Mouse (Mus musculus) embryo, embryonic 9.5 days (tissue): ENCODE measurements around the gene Tnrc6c.

ENCODE experiments used
- DNase-seq: peaks from one replicate; pipeline ENCODE4 v3.0.0-alpha.2; 2017; ENCODE audit errors: extremely low spot score

Tnrc6c gene

DNA sequence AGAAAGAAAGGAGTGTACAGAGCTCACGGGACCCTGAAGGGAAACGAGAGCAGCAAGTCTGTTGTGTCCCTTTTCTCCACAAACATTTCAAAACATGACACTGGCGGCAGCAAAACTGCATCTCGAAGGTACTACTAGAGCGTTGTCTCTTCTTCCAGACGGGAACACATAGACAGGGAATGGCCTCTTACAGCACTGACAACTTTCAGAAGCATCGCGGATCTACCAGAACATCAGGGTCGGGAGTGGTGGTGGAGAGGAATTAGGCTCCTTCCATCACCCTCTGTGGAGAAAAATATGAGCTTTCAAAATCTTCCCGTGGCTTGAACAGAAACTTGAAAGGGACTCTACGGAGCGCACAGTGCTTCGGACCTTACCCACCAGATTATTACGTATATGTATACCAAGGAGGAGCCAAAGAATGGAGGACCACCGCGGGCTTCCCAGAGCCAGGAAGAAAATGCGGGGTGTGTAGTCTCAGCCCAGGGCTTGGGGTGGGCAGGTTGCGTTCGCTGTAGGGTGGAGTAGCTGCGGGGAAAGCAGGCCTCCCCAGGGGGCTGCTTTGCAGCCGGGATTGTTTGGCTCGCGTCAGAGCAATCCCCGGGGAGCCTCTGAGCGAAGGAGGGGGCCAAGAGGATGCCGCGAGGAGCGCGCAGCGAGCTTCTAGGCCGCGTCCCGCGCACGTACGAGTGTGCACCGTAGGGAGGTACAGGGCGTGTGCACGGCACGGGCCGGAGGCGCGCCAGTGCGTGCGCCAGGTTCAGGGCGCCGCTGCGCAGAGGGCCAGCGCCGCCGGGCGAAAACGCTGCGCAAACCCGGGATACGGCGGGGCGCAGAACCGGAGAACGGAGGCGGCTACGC, at the start of gene Tnrc6c:
Tnrc6c (plus strand) TSS at position 799 of the 861 bp plus-strand sequence.
- DNase-seq: no peak

DNA sequence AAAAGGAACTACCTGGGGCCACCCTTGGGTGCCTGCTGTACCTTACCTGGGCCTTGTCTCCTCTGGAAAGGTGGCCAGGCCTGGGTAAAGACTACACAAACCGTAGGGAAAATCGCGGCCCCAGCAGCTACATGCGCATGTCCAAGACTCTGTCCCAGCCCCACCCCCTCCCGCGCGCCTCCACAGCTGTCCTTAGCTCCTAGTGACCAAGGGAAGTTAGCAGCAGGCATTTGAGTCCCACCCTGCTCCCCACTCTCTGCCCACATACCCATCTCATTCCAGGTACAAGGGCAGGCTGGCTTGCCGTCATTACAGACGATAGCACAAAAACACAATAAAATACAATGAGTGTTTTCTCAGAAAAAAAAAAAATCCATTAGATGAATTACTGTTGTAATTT, 48.0 kb upstream of the Tnrc6c start:
- DNase-seq: no peak

DNA sequence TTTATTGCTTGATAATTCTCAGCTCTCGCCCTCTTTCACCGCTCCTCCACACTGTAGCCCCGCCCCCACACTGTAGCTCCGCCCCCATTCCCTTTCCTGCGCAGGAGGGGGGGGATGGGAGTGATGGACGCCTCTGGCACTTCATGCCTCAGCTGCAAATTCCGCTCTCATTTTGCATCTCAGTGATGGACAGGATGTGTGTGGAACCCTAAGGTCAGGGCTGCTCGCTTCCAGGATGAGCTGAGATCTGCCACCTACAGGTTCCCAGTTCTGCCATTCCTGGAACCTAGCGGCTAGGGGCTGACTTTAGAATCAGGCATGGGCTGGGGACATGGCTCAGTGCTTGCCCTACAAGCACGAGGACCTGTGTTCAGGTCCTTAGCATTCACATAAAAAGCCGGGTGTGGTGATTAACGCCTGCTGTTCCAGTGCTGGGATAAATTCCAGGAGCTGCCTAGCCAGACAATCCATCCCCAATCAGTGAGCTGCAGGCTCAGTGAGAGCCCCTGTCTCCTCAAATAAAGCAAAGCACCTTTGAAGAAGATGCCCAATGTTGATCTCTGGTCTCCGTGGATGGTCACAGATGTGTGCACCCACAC, 47.4 kb upstream of the Tnrc6c start:
- peak; percentile 80 for DNase-seq

DNA sequence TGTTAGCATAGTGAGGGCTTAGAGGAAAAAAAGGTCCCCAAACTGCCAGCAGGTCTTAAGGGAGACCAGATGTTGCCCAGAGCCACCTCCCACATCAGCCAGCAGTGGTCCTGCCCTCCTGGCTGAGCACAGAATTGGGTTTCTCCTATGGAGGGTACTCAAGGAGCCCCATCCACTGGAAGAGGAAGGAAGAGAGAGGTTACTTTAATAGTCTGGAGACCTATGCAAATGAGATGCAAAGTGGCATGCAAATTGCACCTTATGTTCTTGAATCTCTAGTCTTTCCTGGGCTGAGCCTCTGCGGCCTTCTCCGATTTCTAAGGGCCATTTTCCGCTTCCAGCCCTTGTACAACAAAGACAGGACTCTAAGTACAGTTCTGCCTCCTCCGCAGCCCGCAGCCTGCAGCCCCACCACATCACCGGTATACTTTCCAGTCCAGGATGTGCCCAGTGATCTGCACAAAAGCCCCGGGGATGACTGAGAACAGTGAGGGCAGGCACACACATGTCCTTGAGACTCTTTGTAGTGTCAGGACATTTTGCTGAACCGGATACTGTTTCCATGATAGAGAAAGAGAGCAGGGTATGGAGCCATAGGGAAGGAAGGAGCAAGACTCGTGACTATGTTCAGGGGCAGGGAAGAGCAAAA, 45.8 kb upstream of the Tnrc6c start:
- no peak for DNase-seq

DNA sequence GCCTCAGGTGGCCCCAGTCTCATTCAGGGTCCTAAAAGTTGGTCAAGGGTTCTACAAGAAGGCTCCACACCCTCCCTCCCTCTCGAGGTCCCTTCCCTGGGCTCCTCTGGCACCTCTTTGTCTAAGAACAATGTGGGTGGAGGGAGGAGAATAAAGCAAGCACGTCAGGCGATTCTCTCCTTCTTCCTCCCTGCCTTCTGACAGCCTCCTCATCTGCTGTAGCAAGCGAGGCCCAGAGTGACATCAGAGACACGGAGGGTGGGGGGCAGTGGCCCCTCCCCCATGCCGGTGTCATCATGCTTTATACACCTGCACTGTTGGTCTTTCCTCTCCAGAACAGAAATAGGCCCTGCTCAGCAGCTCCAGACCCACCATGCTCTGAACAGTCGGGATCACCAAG, 45.1 kb upstream of the Tnrc6c start:
- no peak for DNase-seq

DNA sequence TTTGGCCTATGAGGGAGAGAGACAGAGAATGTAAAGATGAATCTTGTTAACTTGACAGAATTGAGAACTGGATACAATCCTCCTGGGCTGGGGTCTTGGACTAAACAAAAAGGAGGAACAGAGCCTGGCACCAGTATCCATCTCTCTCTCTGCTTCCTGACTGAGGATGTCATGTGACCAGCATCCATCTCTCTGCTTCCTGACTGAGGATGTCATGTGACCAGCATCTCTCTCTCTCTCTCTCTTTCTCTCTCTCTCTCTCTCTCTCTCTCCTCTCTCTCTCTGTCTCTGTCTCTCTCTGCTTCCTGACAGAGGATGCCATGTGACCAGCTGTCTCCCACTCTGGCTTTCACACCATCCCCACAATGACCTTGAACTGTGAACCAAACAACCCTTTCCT, 43.5 kb upstream of the Tnrc6c start:
- DNase-seq: no peak

DNA sequence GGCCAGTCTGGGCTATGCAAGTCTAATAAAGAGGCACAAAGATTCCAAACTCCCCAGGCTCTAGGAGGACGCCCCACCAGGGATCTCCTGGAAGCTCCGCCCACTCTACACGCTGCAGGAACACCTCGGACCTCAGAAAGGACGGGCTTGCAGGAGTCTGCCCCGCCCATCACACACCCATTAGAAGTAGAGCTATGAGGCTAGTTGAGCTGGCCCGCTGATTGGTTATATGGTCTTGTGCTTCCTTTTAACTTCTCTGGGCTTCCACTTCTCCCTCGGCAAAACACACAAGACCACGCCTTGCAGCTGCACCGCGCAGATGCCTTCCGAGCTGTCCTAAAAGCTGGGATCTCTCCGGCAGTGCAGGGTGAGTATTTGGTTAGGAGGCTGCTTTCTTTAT, 43.0 kb upstream of the Tnrc6c start:
- DNase-seq: peak; percentile 40

DNA sequence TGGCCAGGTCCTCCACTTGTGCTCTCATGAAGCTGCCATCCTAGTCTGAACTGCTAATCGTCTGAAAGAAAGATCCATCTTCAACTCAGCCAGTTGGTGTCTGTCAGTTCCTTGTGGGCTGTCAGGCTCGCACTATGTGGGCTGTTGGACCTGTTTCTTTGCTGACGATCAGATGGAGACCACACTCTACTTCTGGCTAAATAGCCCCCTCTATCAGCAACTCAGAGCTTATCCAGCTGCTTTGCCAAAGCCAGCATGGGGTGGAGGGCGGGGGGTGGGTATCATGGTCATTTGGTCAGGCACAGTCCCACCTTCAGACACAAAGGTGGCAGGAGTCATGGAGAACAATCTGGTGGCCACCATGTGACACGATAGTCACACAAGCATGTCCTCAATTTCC, 42.2 kb upstream of the Tnrc6c start:
- DNase-seq: no peak

DNA sequence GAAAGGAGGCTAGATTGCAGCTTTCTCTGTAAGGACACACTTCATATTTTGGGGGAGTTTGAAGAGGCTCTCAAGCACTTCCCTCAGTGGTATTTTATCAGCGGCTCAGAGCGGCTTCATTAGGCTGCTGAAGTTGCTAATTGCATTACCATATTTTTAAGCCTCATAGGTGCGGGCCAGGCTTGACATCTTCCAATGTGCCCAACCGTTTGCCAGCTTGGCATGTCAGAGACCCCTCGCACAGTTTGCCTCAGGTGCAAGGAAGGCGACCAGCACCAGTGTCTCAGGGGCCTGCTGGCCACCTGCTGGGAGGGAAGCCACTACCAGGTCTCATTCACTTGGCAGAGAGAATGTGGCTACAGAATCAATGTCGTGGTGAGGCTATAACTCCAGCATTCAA, 41.2 kb upstream of the Tnrc6c start:
- DNase-seq: no peak

DNA sequence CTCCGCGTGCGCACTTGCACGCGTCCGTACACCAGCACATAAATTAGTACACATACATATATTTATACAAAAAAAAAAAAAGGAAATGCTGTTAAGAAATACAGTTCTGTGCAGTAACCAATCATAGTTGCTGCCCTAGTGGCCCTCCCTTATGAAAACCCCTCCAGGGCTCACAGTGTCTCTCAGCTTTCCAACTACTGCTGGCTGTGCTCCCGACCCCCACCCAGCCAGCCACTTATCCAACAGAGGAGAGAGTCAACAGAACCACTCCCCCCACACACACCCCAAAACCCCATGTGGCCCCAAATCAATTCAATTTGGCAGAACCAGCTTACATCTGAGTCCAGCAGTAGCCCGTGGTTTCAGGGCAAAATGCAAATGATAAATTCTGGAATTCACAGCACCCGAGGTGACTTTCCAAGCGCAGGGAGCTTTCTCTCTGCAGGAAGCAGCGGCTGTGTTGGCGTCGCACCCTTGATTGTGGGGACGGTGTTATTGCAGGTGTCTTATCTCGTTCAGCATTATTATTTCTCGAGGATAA, 36.7 kb upstream of the Tnrc6c start:
- no peak for DNase-seq

DNA sequence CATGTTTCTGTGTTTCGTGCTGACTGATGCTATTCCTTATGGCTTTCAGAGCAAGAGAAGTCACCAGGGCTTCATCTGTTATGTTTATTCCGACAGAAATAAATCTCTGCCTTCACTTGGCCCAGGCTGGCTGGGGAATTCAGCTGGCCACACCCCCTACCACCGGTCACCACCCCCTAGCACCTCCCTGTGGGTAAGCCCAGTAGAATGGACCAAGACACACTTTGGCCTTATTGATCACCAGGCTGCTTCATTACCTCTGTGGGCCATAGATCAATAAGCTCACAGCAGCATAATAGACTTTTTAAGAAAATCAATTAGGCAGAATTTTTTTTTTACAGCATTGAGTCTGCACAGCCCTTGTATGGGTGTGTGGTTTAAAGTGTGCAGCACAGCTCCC, 35.9 kb upstream of the Tnrc6c start:
- DNase-seq: no peak

DNA sequence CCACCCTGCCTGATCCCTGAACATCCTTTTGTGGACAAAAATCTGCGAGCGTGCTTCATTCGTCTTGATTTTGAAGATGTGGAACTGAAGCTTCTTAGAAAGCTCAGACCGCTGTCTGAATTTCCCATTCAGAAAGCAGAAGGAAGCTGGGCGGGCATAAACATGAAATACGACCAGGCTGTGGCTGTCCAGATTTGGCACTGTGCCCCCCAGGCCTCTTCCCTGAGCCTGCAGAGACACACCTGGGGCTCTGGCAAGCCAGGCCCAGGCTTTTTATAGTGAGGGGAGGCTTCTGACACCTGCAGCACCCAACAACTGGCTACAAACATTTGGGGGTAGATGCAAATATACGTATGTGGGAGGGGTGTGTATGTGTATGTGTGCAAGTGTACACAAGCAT, 35.3 kb upstream of the Tnrc6c start:
- no peak for DNase-seq

DNA sequence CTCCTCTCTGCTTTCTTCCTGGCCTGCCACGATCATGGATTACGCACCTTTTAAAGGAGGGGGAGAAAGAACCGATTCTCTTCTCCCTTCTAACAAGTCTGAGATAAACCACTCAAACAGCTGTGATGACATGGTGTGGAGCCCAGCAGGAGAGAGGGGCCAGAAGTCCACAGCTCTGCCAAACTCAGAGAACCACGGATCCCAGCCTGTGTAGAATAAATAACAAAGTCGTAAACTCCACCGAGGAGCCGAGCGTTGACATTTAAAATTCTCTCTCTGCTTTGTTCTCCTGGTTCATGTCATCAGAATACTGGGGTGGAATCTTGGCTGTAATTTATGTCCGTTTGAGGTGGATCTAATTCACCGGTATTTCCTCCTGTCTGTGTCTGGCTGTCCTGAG, 34.5 kb upstream of the Tnrc6c start:
- no peak for DNase-seq

DNA sequence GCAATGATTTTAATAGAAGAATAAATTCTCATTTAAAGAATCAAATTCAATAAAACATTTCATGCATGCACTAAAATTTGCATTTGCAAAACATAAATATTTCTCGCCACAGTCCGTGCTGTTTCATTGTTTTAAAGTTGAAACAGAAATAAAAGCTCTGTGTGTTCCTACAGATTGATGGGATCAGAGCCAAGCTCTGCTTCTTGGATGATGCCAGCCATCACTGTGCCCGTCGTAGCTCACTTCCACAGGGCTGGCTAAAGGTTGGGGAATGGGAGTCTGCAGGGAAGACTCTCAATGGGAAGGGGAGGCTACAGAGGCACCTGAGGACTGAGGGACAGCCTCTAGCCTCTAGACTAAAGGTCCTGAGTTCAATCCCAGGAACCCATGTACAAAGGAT, 28.9 kb upstream of the Tnrc6c start:
- DNase-seq: no peak

DNA sequence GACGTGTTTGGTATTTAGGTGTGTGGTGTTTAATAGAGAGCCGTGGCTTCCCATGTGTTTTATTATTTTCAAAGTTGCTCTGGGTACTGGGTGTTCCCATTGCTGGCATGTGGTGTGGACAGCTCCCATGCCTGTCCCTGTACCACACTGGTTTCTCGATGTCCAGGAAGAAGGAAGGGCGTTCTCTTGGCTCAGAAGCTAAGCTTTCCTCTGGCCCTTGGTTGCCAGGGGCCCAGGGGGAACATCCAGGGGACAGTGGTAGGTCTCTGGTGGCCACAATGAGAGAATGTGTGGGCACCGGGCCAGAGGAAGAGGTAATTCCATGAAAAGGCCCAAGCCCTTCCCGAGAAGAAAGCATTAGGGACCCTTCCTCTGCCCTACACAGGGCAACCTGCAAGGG, 27.5 kb upstream of the Tnrc6c start:
- no peak for DNase-seq

DNA sequence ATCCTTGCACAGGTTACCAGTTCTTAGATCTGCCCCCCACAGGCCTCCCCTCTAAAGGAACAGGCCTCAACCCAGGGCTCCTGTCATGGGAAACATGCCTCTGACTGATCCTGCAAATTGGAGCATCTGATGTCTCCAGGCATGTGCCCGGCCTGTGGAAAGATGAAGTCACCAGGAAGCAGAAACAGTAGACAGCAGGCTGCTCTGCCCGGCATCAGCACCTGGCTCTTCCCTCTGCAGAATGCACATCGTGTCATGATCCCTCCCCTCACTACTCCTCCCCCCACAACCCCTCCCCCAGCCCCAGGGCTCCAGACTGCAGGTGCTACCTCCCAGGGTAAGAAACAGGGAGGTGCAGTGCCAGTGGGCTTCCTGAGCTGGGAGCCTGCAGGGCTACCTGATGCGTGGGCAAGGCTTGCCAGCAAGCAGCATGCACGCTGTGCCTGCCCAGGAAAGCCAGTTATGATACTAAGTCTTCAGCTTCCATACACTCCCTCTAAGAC, 27.0 kb upstream of the Tnrc6c start:
- no peak for DNase-seq

DNA sequence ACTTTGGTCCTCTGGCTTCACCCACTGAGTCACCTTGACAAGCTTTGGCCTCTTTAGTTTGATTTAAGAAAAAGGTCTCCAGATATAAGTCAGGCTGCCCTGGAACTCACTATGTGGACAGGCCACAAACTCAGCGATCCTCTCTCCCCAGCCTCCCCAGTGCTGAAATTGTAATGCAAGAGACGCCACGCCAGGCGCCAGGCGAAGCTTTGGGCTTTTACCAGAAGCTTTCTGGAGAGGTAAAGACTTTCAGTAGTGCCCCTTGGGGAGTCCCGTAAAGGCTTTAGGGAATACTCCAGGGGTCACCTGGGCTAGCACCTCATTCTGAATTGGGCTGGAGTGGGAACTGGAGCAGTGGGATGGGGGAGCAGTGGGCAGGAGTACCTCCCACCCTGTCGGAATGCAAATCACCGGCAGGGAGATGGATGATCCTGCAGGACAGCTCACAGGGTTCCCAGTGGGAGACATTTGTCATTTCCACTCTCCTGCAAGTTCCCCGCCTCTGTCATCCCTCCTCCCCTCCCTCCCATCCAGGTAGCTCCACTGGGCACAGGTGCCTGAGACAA, 26.3 kb upstream of the Tnrc6c start:
- DNase-seq: no peak

DNA sequence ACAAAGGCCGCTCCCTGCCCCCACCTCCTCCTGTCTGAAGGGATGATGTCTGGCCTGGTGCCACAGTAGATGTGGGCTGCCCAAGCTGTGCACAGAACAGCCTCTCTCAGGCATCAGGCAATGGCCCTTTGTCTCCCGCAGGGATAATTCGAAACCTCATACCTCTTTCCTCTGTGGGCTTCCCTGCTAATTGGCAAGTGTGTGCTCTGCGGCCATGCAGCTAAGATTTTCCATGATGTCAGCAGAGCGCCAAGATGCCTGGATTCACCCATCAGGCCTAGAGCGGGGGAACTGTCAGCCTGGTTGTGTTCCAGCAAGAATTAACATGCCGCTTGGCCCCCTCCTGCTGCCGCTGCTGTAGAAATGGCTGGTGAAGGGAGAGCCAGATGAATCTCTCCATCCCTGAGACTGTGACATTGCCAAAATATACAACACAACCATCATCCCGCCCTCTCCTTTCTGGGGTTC, 25.7 kb upstream of the Tnrc6c start:
- peak; percentile 35 for DNase-seq

DNA sequence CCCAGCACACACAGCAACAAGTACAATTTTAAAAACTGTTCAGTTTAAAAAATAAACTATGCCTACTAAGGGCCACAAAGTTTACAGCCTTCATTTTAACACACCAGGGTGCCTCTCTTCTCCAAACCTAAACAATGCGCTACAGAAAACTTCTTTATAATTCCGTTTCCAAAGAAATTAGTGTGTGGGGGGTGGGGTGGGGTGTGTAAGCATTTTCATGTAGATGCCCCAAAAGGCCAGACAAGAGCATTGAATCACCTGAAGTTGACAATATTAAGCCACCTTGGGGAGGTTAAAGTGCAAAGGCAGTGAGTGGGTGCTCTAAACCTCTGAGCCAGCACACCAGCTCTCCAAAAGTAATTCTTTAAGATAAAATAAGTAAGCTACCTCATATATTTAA, 24.2 kb upstream of the Tnrc6c start:
- no peak for DNase-seq

DNA sequence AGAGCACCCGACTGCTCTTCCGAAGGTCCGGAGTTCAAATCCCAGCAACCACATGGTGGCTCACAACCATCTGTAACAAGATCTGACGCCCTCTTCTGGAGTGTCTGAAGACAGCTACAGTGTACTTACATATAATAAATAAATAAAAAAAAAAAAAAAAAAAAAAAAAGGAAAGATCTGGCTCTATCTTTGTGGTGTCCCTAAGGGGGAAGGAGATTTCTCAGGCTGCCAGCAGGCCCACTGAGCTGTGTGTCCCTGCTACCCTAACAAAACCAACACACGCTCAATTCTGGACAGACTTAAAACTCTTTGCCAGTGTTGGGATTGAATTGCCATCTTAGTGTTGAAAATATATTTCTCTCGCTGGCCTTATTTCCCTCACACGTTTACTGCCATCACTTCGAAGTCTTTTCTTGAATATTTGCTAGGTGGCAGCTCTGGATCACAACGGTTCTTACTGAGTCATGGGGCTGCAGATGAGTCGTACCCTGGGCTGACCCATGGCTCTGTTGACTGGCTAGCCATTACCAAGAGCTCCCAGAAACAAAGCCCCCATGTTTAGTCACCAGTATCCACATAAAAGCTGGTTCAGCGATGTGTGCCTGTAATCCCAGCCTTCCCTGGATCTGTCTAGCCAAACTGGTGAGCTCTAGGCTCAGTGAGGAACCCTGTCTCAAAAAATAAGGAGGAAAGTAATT, 23.1 kb upstream of the Tnrc6c start:
- DNase-seq: no peak

DNA sequence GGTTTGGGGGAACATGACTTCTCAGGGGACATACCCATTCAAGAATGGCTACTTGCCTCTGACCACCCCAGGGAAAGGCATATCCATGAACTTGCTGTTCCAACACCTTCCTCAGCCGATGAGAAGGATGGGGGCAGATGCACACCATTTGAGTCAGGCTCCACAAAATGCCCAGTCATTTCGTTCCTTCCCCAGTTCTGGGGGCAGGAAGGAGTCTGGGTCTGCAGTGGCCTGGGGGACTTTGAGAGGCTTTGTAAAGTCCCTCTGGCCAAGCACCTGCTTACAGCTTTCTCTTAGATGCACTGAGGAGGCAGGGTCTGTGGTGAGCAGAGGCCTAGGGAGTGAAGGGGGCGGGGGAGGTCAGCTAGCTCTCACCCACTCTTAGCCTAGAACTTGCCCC, 20.8 kb upstream of the Tnrc6c start:
- DNase-seq: no peak

DNA sequence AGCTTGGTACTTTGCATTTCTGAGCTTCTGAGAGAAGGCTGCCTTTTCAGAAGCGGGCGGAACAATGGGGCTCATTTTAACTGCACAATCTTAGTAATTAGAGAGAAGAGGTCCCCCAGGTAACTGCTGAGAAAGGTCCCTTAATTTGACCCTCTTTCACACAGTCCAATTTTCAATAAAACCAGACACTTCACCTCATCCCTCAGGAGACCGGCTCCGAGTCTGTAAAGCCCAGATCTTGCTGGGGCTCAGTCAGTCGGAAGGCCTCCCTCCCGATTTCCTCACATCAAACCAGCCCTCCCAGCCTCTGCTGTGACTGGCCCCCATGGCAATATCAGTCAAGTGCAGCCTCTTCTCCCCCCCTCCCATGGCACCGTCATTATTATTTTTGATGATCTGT, 15.7 kb upstream of the Tnrc6c start:
- no peak for DNase-seq
